Mouse (Mus musculus) R1 (cell line): Measurements from ENCODE around the gene Ftsj3.
A peak's percentile ranks its signal among the peaks of the same experiment; 100 is the strongest.
"Not testable (repeated sequence)": the region's sequence is repeated elsewhere in the genome, so short reads cannot be mapped to it uniquely, and the experiment has no call there.

ENCODE experiments used
- DNase-seq: peaks from one replicate; pipeline ENCODE4 v3.0.0-alpha.2; 2018; ENCODE audit warnings: low read depth, low spot score

The Ftsj3 gene

DNA sequence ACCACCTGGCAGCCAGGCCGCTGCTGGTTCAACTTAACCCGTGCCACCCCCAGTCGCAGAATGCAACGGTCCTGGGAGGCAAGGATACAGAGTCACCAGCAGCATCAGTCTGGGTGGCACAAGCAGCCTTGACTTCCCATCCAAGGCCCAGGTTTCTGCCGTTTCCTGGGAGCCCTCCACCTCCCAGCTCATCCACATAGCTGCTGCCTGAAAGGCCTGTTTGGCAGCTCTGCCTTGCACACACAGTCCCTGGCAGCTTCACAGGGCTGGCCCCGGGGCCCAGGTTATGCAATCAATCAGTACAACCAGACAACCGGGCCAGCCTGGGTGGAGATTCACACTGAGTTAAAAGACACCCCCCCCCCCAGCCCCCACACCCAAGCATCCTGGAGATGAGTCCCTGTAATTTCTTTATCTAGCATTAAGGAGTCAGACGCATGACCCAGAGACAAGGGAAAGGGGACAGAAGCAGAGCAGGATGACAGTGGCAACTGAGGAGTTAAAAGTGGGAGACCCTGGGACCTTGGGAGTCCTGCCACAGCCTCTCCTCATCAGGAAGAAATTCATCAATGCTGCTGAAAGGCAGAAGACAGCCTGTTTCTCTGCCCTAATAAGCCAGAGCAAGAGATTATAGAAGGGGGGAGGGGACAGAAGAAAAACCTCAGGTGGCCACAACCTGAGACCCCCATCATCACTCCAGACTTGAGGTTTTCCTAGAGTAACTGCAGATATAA, 12.6 kb upstream of the Ftsj3 start:
- DNase-seq: no peak

DNA sequence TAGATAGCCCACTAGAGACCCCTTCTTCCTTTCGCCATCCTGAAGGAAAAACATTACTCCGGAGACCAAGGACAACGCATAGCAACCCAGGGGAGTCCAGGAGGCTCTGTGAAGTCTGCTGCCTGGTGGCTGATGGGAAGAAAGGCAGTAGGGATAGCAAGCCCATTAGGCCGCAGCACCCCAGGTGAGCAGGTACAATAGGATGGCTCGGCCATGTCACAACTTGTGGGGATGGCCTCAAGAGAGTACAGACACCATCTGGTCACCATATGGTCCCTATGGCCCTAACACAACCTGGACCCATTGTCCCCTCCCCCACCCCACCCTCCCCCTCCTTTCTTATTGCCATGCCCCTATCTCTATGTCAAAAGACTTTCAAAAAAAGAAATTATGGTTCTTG, 12.0 kb upstream of the Ftsj3 start:
- no peak for DNase-seq

DNA sequence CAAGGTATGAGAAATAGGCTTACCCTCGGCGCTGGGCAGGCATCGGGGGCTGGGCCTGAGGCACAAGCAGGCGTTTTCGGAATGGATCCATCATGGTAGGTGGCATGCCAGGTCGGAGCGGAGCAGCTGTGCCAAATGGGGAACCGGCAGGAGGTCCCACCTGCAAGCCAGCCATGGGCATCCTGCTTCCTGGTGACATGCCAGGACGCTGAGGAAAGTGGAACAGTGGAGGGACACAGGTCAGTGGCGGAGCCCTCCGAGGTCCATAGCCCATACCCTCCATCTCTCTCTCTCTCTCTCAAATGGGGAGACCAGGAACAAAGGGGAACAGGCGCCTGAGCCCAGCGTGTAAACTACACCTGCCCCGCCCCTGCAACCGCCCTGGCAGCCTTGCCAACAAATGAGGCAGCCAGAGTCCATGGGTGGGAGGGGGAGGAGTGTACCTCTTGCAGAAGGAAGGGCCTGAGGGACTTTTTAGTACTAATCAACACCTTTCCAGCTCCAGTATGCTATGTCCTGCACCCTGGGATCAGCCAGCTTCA, 11.5 kb upstream of the Ftsj3 start:
- DNase-seq: no peak

DNA sequence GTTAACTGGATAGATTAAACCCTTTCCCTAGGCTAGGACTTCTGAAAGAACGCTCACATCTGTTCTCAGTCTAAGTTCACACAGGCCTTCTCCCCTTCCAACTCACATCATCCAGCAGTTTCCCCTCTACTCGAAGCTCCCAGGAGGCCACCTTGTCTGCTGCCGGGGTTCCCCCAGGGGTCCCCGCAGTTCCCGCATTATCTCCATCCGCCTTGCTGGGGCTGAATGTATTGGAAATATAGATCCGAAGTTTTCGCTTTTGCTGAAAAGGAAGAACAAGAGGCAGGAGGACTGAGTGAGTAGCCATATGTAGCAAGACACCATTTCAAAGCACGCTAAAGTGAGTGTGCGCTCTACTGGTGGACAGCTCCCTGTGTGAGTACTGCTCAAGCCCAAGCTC, 10.6 kb upstream of the Ftsj3 start:
- DNase-seq: no peak

DNA sequence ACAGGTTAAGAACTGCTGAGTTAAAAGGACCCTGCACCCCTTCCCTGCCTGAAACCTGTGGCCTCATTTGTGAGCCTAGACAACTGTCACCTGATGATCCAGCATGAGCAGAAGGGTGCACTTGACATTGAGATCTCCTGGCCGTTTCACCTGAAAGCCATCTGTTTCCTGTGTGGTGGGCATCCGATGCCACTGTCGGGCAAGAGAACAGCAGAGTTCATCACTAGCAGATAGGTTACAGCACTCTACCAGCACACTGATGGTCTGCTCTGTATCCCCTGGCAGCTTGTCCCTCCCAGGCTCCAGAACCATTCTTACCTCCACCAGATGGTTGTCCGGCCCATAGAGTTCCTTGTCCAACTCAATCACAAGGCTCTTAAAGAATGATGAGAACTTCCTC, 9.7 kb upstream of the Ftsj3 start:
- DNase-seq: no peak

DNA sequence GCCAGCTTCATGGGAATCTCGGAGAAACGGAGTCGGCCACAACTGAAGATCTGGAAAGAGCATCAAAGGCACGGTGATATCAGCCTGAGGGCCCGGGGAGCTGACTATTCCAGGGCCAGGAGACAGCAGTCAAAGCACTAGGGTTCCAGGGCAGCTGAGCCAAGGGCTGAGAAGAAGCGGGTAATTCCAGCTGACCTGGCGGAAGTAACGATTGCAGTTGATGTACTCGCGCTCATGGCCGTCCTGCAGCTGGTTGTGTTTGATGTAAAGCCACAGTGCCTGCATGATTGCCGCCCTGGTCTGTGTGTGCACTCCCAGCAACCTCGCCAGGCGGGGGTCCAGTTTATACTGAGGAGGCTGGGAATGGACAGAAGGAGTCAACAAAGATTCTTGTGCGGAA, 9.1 kb upstream of the Ftsj3 start:
- no peak for DNase-seq

DNA sequence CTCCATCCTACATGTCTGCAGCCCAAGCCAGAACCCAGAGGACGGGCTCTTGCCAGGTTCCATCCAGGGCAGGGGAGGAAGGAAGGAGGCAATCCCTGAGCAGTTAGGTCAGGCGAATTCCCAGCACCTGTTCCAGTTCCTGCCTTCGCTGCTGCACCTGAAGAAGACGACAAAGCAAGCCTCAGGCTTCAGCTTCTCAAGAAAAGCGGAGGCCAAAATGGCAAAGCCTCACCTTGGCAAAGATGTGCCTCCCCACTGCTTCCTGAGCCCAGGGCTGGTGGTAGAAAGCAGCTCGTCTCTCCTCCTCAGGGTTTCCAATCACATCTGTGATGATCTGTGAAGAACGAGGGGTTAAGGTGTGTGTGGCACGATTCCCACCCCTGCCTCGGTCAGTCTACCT, 8.1 kb upstream of the Ftsj3 start:
- no peak for DNase-seq

DNA sequence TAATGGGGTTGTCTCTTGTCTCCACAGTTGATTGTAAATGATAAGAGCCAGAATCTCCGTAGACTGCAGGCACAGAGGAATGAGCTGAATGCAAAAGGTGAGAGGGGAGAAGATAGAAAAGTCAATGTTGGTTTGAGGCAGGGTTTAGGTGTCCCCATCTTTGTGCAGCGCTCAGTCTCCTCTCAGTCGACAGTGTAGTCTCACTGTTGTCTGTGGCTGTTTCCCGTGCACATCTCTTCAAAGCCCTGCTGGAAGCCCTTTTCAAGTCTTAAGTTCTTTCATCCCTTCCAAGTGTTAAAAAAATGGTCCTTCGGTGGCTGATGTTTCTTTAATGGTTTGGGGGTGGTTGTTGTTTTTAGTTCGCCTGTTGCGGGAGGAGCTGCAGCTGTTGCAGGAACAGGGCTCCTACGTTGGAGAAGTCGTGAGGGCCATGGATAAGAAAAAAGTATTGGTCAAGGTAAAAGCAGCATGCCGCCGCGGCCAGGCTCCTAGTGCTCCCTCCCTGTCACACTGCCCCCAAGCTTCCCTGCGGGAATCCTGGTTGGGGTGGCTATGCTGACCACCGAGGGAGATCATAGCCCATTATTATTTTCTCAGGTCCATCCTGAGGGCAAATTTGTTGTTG, 5.1 kb upstream of the Ftsj3 start:
- no peak for DNase-seq

DNA sequence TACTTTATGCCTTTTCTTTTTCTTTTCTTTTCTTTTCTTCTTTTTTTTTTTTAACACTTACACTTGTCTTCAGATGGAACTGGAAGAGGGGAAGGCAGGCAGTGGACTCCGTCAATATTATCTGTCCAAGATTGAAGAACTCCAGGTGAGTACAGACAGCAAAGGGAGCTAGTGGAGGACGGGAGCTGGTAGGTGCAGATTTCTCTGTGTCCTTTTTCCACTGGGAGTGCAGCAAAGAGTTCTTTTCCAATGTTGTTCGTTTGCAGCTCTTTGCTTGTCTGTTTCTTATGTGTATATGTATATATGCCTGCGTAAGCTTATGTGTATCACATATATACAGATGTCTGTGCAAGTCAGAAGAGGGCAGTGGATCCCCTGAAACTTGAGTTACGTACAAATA, 896 bp upstream of the Ftsj3 start:
- no peak for DNase-seq

DNA sequence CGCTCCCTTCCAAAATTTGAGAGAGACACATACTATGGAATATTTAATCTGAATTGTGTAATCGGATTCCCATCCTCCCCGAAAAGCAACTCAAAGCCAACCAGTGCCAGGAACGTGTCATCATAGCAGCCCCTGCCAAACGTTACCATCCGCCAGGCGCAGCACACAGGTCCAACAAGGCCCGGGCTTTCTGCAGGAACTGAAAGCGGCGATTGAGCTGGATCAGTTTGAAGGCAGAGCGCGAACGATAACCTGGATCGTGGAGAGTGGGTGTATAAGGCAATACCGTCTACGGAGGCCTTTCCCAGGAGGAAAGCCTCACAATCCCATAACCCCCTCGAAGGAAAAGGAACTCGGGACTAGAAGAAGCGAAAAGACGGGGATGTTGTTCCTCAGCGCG, 705 bp downstream of the Ftsj3 start:
- DNase-seq: no peak

DNA sequence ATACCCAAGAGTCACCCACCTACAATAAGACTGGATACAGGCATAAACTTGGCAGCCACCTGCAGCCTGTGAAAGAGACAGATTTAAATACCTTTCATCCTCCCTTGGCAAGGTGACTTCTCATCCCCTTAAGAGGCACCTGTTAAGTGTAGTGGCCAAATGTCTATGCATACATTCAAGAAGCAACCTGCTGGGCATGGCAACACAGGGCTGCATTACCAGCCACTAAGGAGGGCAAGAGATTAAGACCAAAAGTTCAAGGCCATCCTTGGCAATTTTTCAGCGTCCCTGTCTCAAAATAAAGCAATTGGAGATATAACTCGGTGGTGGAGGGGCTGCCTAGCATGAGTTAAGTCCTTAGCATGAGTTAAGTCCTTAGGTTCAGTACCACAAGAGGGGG, 1.1 kb downstream of the Ftsj3 start:
- DNase-seq: no peak

DNA sequence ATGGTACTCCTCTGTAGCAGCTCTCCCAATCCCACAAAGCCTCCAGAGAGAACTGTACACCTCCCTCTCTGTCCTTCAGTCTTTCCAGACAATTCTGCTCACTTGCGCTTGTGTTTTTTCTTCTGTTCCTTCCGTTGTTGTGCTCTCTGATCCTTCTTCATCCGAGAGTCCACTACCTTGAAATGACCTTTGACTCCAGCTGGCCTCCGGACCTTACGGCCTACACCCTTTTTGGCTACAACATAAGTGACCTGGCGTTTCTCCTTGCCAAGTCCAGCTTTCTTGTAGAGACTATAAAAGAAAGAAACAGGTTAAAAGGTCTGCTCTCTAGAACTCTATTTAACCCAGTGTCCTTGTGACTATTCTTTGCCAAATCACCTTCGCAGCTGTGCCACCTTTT, 6.6 kb downstream of the Ftsj3 start:
- DNase-seq: no peak

DNA sequence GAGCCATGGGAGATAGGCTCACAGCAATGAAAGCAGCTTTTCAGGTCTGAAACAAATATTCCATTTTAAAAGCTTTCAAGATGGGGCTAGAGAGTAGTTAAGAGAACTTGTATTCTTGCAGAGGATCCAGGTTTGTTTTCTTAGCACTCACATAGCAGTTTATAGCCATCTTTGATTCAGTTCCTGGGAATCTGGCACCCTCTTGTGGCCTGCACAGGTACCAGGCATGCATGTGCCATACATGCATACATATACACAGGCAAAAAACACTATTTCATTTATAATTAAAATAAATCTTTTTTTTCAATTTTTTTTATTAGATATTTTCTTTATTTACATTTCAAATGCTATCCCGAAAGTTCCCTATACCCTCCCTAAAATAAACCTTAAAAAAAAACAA, 9.0 kb downstream of the Ftsj3 start:
- DNase-seq: peak; percentile 62

DNA sequence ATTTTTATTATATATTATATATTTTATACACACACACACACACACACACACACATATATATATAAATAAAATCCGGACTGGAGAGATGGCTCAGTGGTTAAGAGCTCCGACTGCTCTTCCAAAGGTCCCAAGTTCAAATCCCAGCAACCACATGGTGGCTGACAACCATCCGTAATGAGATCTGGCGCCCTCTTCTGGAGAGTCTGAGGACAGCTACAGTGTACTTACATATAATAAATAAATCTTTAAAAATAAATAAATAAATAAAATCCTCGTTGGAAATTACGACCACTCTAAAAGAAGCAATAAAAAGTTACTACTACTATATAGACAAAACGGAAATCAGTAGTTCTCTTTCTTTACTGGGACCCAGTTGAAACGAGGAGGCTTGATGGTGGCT, 21.9 kb downstream of the Ftsj3 start:
- DNase-seq: not testable (repeated sequence)

DNA sequence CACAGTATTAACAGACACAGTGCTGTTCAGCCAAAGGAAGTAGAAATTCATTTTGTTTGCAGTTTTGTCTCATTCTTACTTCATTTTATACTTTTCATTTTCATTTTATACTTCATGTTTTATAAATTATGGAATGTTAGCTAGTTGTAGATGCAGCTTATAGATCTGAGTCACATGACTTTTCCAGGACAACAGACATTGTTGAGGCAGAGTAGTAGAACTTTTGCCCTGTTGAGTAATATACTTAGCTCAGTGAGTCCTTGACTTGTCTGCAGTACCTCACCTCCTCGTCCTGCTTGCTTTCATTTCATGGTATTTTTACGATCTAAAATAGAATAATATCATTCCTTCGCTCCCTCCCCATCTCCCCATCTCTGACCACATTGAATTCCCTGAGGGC, 35.3 kb downstream of the Ftsj3 start:
- DNase-seq: no peak

DNA sequence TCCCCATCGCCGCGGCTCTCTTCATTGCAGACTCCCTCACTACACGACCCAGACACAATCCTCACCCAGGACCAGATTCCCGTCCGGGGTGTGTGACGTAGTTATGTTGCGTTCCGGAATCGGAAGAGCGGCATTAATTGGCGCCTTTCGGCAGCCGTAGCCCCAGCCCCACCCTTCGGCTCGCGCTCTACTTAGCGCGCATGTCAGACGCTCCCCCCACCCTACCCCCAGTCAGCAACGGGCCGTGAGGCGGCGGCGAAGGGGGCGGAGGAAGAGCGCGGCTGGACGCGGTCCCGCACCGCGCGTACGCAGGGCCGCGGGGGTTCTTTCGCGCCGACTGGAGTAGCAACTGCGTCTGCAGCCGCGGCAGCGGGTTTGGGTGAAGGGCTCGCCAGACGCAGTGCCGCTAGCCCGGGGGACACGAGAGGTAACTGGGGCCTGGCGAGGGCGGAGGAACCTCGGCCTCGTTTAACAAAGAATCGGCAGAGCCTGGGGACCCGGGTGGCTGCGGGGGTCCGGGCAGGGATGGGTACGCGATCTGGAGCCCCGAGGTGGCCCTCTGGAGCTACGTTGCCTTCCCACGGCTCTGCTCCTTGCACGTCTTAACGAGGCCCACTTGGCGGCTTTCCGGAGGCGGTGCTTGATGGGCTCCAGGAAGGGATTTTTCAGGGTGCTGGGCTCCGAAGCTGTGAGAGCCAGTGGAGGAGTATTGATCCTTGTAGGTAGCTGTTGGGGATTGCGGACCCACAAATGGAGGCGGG, 39.0 kb downstream of the Ftsj3 start, which contains the start of gene Ddx42:
Ddx42 (plus strand) TSS at position 197 of the 761 bp plus-strand sequence.
- DNase-seq: peak; percentile 96

DNA sequence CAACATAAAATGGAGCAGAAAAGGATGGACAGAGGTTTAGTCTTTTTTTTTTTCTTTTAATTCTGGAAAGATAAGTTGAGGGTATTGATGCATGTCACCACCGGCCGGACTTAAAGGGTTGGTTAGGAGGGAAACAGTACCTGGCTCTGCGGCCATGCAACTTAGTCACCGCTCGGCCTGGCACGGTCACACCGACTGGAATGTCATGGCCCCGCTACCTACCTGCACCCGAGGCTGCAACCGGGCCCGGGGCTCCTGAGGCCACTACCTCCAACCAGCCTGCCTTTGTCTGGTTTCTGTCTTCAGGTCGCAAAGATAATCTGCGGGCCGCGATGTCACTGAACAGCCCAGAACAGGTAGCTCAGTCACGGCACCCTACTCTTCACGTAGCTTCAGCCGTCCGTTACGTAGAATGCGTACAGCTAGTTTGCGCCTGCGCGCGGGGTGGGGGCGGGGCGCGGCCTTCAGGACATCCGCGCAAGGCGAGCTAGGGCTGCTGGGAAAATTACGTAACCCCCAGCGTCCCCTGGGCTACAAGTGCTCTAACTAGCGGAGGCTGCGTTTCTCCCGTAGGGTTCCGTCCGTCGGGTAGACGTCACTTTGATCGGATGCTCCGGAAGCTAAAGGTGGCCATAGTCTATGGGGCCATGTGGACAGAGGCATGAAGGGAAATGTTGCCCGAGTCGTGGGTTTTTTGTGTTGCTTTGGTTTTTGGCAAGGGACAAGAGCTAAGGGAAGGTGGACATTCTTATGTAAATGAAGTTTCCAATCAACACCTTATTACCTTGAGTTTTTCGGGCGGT, 39.8 kb downstream of the Ftsj3 start, which contains the start of gene Ccdc47:
Ccdc47 (minus strand) TSS at position 418 of the 803 bp plus-strand sequence.
- peak; percentile 98 for DNase-seq

DNA sequence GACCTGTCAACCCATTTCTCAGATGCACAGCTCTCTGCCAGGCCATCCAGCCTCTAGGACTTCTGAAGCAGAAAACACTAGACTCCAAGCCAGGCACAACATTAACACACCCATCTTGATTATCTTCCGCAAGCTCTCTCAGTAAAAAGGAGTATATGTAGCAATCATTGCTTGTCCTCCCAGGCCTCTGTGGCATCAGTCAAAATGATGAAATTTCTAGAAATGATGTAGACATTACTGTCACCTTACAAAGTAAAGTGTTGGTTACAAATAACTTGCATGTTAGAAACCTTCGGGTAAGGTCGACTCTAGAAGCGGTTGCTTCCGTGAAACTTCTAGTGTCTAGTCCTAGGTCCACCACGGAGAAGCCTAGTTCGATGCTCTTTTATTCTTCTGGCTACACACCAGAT, 40.4 kb downstream of the Ftsj3 start:
- no peak for DNase-seq

DNA sequence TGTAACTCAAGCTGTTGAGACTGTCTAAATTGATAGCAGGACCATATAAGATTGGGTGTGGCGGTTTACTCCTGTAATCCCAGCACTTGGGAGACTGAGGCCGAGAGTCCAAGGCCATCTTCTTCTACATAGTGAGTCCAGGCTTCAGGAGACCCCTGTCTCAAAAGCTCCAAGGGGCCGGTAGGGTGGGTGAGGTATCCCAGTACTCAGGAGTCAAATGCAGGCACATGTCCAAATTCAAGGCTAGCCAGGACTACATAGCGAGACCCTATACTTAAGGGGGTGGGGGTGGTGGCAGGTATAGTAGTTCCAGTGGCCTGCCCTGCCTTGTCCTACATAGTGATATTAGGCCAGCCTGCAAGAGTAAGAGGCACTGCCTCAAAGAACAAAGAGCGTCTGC, 41.0 kb downstream of the Ftsj3 start:
- no peak for DNase-seq

DNA sequence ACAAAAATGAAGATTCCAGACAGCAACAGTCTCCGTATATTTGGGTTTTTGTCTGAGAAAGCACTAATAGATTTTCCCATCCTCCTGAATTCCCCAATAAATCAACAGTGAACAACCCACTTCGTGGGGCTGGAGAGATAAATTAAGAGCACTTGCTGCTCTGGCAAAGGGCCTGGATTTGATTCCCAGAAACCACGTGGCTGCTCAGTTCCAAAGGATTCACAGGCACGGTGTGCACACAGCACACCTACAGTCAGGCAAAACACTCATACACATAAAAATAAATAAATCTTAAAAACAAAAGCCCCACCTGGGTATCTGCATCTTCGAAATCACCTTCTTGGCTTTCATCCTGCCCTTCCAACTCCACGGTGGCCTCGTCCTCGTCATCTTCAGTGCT, 43.1 kb downstream of the Ftsj3 start:
- no peak for DNase-seq

DNA sequence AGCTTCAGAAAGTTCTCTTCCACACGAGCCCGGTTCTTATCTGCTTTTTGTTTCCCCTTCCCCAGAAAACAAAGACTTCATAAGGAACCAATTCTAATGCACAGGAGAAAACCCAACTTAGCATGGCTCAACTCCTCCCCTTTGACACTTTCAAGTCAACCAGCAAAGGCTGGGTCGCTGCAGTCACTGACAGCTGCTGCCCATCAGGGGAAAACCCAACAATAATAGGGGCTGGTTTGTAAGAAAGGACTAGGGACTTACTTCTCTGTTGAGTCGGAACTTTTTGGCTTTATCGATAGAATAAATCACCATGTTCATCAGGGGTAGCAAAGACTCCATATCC, 53.8 kb downstream of the Ftsj3 start, which contains the start of gene Strada:
Strada (minus strand) TSS at position 46 of the 343 bp plus-strand sequence.
- DNase-seq: no peak
